Mouse (Mus musculus) megakaryocyte, adult 5-6 weeks (primary cell): ENCODE measurements around the gene Gm45140. TPM values are rescaled to one million over a fixed set of nuclear protein-coding genes. Genes with fewer than 3 reads are reported as not detected.

Experiments
- ATAC-seq: 2 replicates; pipeline ENCODE4 v1.8.0; 2016; ENCODE audit warnings: mild to moderate bottlenecking, inconsistent platforms; ENCODE audit not compliant: poor library complexity, severe bottlenecking
- total RNA-seq, 2 experiments: library from RNA; stranded (forward) in 1 of 2; stranded (reverse) in 1 of 2; fragments of 153-499, 151-499 nt in 1 of 2; fragments of 221-1000, 200-1000 nt in 1 of 2; gene quantifications; 2 replicates each; pipeline versions ENCODE4 v1.2.3 to v1.2.4; 2015 to 2017

Gm45140 gene
- total RNA-seq, 2 experiments from 2014 or later = 2.5 to 25.6 TPM

DNA sequence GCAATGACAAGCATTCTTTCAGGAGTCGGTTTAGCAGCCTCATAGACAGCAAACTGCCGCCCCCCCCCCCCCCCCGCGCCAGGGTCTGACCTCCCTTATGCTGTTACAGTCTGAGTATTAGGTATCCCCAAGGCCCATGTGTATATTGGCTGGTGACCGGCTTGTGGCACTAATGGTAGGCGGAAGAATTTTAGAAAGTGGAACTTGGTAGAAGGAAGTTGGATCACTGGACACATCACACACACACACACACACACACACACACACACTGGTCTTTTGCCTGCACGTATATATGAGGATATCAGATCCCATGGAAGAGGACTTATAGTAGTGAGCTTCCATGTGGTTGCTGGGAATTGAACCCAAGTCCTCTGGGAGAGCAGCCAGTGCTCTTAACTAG, 33.1 kb downstream of the Gm45140 start:
- peak; percentile 53 for ATAC-seq

DNA sequence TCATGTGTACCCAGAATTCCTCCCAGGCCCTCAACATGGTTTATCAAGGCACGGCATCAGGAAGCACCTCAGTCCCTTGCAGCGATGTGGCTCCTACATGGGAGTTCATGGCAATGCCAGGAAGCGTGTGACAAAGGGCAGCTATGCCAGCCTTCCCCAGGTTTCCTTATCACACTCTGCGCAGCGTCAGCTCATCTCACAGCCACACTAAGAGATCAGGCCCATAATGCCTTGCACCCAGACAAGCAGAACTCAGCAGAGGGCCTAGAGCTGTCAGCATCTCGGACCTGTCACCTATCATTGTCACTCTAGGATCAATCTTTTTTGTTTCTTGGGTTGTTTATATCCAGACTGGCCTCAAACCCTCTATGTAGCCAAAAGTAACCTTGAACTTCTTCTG, 36.0 kb downstream of the Gm45140 start:
- no peak for ATAC-seq

DNA sequence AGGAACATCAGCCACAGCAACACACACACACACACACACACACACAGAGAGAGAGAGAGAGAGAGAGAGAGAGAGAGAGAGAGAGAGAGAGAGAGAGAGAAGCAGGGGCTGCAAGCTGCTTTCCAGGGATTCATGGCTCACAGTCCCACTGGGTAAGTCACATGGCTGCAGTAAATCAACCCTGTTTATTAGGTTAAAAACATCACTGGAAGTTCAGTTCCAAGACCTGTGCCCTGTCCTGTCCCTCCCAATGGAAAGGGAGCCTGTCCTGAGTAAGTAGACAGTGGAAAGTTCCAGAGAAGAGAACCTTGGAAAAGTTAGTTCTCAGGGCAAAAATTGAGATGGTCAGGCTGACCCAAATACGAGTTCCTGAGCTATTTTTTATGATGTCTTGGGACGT, 38.3 kb downstream of the Gm45140 start:
- ATAC-seq = no peak

- no peak for ATAC-seq
Observed at GRCm38 (mm10) chr6:87796251-87796880, 39.2 kb downstream of the Gm45140 start.

GRCm38 (mm10) chr6:87795385-87796150, 40.0 kb downstream of the Gm45140 start:
- ATAC-seq = no peak

DNA sequence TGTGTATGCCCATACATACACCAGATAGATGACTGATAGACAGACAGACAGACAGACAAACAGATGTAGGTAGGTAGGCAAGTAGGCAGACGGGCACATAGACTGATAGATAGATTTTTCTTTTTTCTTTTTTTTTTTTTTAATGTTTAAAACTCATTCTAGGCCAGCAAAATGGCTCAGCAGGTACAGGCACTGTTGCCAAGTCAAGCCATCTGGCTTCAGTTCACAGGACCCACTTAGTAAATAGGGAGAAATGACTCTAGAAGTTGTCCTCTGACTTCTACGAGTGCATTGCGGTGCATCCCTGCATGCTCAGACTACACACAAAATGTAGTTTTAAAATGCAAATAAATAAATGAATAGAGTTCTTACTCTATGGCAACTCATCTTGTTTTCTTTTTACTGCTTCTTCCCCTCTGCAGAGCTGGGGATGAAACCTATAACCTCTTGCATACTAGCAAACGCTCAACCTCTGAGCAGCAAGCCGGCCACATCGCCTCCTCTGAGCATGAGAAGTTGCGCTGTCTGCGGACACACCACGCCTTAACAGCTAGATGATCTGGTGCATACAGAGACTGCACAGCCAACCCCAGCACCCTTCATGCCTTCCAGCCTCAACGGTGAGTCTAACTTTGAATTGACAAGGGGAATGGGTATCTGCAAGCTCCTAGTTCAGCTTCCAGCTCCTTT, 41.6 kb downstream of the Gm45140 start:
- no peak for ATAC-seq

GRCm38 (mm10) chr6:87791826-87792225, 43.8 kb downstream of the Gm45140 start:
- no peak for ATAC-seq

GRCm38 (mm10) chr6:87790779-87791480, 44.7 kb downstream of the Gm45140 start:
- peak; percentile 69 for ATAC-seq

GRCm38 (mm10) chr6:87789791-87790190, 45.8 kb downstream of the Gm45140 start:
- peak; percentile 43 for ATAC-seq

DNA sequence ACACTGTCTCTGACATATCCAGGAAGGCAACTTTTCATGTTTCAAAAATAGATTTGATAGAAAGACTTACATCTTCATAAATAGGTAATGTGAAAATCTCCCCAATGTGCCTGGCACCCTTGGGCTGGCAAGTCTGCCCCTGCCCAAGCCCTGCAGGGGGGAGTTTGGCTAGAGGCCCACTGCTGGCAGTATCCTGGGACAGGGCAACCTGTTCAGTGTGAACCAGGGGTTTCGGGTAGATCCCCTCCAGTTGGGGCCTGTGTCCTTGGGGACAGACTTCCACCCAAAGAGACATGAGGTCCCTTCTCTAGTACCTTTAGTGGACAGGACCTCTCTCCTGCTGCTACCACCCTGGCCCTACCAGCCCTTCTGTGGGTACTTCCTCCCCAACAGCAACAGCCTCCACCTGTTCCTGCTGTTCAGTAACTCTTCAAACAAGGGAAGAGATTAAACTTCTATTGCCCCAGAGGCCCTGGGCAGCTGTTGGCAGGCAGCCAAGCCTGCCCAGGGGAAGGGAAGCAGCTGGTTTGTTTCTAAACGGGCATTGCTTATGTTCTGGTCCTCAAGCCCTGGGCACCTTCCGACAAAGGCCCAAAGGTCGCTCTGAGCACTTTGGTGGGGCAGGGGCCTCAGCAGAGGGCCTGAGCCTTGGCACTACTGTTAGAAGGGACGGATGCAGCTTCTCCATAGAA, 46.6 kb downstream of the Gm45140 start:
- ATAC-seq = peak; percentile 59

GRCm38 (mm10) chr6:87788266-87788895, 47.2 kb downstream of the Gm45140 start:
- ATAC-seq = no peak

DNA sequence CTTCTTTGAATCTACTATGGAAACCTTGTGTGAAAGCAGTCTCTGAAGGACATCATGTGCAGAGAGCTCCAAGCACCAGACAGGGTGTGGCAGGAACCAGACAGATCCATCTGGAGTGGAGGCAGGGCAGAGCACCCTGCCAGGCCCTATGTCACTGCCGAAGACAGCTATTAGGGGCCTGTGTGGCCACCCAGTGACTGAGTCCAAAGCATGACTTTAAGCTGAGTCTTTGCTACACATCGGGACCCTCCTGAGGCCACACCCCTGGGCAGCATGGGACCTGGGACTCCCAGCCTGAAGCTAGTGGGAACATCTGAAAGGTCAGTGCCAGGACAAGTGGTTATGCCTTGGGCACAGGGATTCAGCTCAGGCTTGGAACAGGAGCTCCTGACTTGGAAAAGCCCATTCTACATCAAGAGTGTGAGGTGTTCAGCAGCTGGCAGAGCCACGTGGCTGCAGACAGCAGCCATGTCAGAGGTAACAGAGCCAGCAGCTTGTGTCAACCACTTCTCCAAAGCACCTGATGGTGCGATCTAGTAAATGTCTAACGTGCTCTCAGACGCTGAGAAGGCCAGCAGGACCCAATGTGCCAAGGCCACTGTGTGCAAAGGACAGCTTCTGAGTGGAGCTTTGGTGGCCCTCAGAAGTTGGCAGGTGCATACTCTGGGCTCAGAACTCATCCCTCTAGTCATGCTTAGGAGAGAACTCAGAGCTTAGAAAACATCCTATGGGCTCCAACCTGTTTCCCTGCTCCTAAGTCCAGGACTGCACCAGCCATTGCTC, 48.3 kb downstream of the Gm45140 start:
- no peak for ATAC-seq

GRCm38 (mm10) chr6:87786621-87787020, 49.0 kb downstream of the Gm45140 start:
- ATAC-seq = no peak

GRCm38 (mm10) chr6:87784033-87784432, 51.6 kb downstream of the Gm45140 start:
- ATAC-seq = no peak

GRCm38 (mm10) chr6:87780546-87781301, 54.9 kb downstream of the Gm45140 start:
- no peak for ATAC-seq

DNA sequence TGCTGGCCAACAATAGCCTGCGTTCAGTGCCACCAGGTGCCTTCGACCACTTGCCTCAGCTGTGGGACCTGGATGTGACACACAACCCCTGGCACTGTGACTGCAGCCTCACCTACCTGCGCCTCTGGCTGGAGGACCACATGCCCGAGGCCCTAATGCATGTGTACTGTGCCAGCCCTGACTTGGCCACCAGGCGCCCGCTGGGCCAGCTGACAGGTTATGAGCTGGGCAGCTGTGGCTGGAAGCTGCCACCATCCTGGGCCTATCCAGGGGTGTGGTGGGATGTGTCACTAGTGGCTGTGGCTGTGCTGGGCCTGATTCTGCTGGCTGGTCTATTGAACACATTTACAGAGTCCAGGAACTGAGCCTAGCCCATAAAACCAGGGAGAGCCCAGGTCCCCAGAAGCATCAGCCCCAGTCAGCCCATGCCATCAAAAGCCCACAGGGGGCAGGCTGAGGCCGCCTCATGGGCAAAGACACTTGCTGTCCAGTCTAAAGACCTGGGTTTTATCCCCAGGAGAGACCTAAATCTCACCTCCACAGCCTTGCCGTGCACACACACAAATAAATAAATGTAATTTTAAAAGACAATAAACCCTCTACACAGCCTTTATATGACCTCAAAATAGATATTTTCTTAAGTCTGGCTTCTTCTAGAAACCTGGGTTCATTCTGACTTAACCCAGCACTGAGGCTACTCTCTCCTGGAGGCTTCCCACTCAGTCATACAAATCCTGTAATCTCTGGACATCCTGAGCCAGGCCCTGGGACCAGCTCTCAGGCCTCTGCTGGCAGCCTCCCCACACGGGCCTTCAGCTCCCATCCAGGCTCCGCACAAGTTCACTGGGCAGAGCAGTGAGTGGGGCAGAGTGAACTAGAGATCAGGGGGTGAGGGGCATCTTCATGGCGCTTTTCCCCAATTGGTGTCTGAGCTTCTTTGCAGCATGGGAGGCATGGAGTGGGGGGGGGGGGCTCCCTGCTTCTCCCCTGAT, 56.1 kb downstream of the Gm45140 start:
- ATAC-seq = peak; percentile 55
